In genomic region chr5:136874271-136874670, GRCm38 (mm10) we compare ENCODE assay signal across 21 mouse cellular contexts. TPM values are rescaled to one million over a fixed set of nuclear protein-coding genes. Genes with fewer than 3 reads are reported as not detected.
DNase-seq lines count a peak whose midpoint lies in the region; ATAC-seq and TF ChIP-seq lines count a peak whose summit lies in the region.
"Had no signal": no experiment of that assay in that cellular context is flagged by ENCODE, and none has a peak within 500 bp of the region (broad histone marks: within the 10 kb centered on the region; RNA-seq: fewer than 3 reads in every experiment).

No protein-coding gene starts in this region.

- no peak for ATAC-seq in kidney, embryonic 16.5 days (ENCODE audit: low FRiP score, low TSS enrichment)
- ATAC-seq in embryonic facial prominence, embryonic 13.5 days (ENCODE audit: insufficient number of reproducible peaks, insufficient read depth, low FRiP score, low TSS enrichment, low read depth), result no peak
- ATAC-seq in limb, embryonic 11.5 days (ENCODE audit: insufficient number of reproducible peaks, low FRiP score, low TSS enrichment, low read depth), result no peak
- no peak for ATAC-seq in forebrain, embryonic 16.5 days
- no peak for ATAC-seq in hindbrain, embryonic 16.5 days
- ATAC-seq: activated CD4-positive, CD25-positive, alpha-beta regulatory T cell, adult 4 months; forebrain, embryonic 14.5 days; midbrain, embryonic 15.5 days had no signal

- H3K27me3 ChIP-seq in kidney, embryonic 16.5 days (ENCODE audit: insufficient read depth, low read length), result no peaks in the 10 kb centered on the region
- H3K27me3 ChIP-seq in CH12.LX (replicated peaks), result peaks cover 56% of the 10 kb centered on the region
- H3K27me3 ChIP-seq in embryonic facial prominence, embryonic 13.5 days, result no peaks in the 10 kb centered on the region
- no peaks in the 10 kb centered on the region for H3K27me3 ChIP-seq in limb, embryonic 11.5 days (ENCODE audit: control insufficient read depth, insufficient read depth, low read length)
- no peaks in the 10 kb centered on the region for H3K27me3 ChIP-seq in forebrain, embryonic 16.5 days (replicated peaks; ENCODE audit: control insufficient read depth, insufficient read depth, low read length)
- no peaks in the 10 kb centered on the region for H3K27me3 ChIP-seq in hindbrain, embryonic 16.5 days (replicated peaks; ENCODE audit: control insufficient read depth, insufficient read depth, low read length)
- H3K27me3 ChIP-seq: heart, embryonic 12.5 days; liver, embryonic 15.5 days; midbrain, embryonic 15.5 days had no signal

- in situ Hi-C loops in CH12.LX (cut with MboI; ENCODE audit: low pct_ligation_motif_present, low pct_unique_long_range_greater_than_20kb, low sequenced_read_pairs), result no loop called here

- no peak overlapping the region for H3K4me2 ChIP-seq in kidney, embryonic 16.5 days (replicated peaks; ENCODE audit: low read depth, low read length)
- no peak overlapping the region for H3K4me2 ChIP-seq in CH12.LX (ENCODE audit: insufficient read depth, low read depth, poor library complexity, severe bottlenecking)
- H3K4me2 ChIP-seq in embryonic facial prominence, embryonic 13.5 days, result no peak overlapping the region
- H3K4me2 ChIP-seq in limb, embryonic 11.5 days (ENCODE audit: low read depth, severe bottlenecking), result no peak overlapping the region
- no peak overlapping the region for H3K4me2 ChIP-seq in forebrain, embryonic 16.5 days (ENCODE audit: low read length)
- H3K4me2 ChIP-seq in hindbrain, embryonic 16.5 days (ENCODE audit: low read length), result no peak overlapping the region
- H3K4me2 ChIP-seq: heart, embryonic 12.5 days; liver, embryonic 15.5 days; midbrain, embryonic 15.5 days had no signal

- H3K4me3 ChIP-seq in kidney, embryonic 16.5 days (ENCODE audit: low read length), result no peak overlapping the region
- H3K4me3 ChIP-seq in CH12.LX (replicated peaks in 1 of 3; ENCODE audit: low read depth in 2 of 3, low read length in 2 of 3, poor library complexity in 1 of 3), result no peak overlapping the region
- no peak overlapping the region for H3K4me3 ChIP-seq in embryonic facial prominence, embryonic 13.5 days
- H3K4me3 ChIP-seq in limb, embryonic 11.5 days (ENCODE audit: low read depth, low read length), result no peak overlapping the region
- no peak overlapping the region for H3K4me3 ChIP-seq in forebrain, embryonic 16.5 days (replicated peaks; ENCODE audit: low read length)
- H3K4me3 ChIP-seq in hindbrain, embryonic 16.5 days (ENCODE audit: low read length), result no peak overlapping the region
- H3K4me3 ChIP-seq: heart, embryonic 12.5 days; liver, embryonic 15.5 days; megakaryocyte, embryonic 14.5 days; midbrain, embryonic 15.5 days; myocyte had no signal

- peaks cover 2% of the 10 kb centered on the region; the same call in 1 of the 2 replicates for H3K36me3 ChIP-seq in kidney, embryonic 16.5 days (ENCODE audit: insufficient read depth, low read length)
- H3K36me3 ChIP-seq in CH12.LX (replicated peaks in 1 of 2; ENCODE audit: control insufficient read depth in 1 of 2, insufficient read depth in 1 of 2, low read length in 1 of 2), result no peaks in the 10 kb centered on the region
- peaks cover 44% of the 10 kb centered on the region for H3K36me3 ChIP-seq in embryonic facial prominence, embryonic 13.5 days
- 0 out of 2 replicates have a peak, but pooled peaks cover 2% of the 10 kb centered on the region for H3K36me3 ChIP-seq in limb, embryonic 11.5 days (ENCODE audit: control insufficient read depth, insufficient read depth, low read length)
- no peaks in the 10 kb centered on the region for H3K36me3 ChIP-seq in forebrain, embryonic 16.5 days (ENCODE audit: control insufficient read depth, insufficient read depth)
- H3K36me3 ChIP-seq in hindbrain, embryonic 16.5 days (ENCODE audit: control insufficient read depth, insufficient read depth, low read length), result peaks cover 4% of the 10 kb centered on the region
- H3K36me3 ChIP-seq: heart, embryonic 12.5 days; liver, embryonic 15.5 days; midbrain, embryonic 15.5 days had no signal

- 54% methylated on average over 10 of the region's 10 CpGs for WGBS in kidney, embryonic 16.5 days
- WGBS in embryonic facial prominence, embryonic 13.5 days, result 68% methylated on average over 10 of the region's 10 CpGs
- WGBS in limb, embryonic 11.5 days, result 38% methylated on average over 10 of the region's 10 CpGs
- WGBS in forebrain, embryonic 16.5 days, result 74% methylated on average over 10 of the region's 10 CpGs
- 85% methylated on average over 10 of the region's 10 CpGs for WGBS in hindbrain, embryonic 16.5 days

- dilution Hi-C loops in CH12.LX (cut with MboI; ENCODE audit: extremely low pct_ligation_motif_present, extremely low pct_unique_long_range_greater_than_20kb, low sequenced_read_pairs), result no loop called here

- peak; percentile 27 for DNase-seq in kidney, postnatal 14 days
- DNase-seq in CH12.LX (ENCODE audit: extremely low read depth), result no peak
- peak; percentile 40 for DNase-seq in limb, embryonic 11.5 days (ENCODE audit: low spot score)
- DNase-seq: adrenal gland, adult 8-10 months; cerebellum, adult 18-20 months; cerebellum, postnatal 14 days; gastrocnemius, postnatal 14 days; heart, adult 11 months; heart, postnatal 10 days had no signal

- TF ChIP-seq EP300 in CH12.LX (IDR thresholded peaks at IDR 0.05; ENCODE audit: low read length), result no peak

- H3K4me1 ChIP-seq in kidney, embryonic 16.5 days (ENCODE audit: insufficient read depth, low read length), result peaks cover 10% of the 10 kb centered on the region
- H3K4me1 ChIP-seq in CH12.LX (ENCODE audit: control insufficient read depth in 1 of 2, insufficient read depth in 2 of 2), result peaks cover 0 to 10% of the 10 kb centered on the region in 2 experiments; a peak in 2 of 4 replicates
- peaks cover 27% of the 10 kb centered on the region for H3K4me1 ChIP-seq in embryonic facial prominence, embryonic 13.5 days
- H3K4me1 ChIP-seq in limb, embryonic 11.5 days (ENCODE audit: control insufficient read depth, insufficient read depth, low read length), result peaks cover 14% of the 10 kb centered on the region
- H3K4me1 ChIP-seq in forebrain, embryonic 16.5 days (replicated peaks; ENCODE audit: control insufficient read depth, insufficient read depth, low read length), result no peaks in the 10 kb centered on the region
- H3K4me1 ChIP-seq in hindbrain, embryonic 16.5 days (ENCODE audit: control insufficient read depth, insufficient read depth, low read depth, low read length), result no peaks in the 10 kb centered on the region
- H3K4me1 ChIP-seq: liver, embryonic 15.5 days; megakaryocyte, embryonic 14.5 days; midbrain, embryonic 15.5 days had no signal

- no peaks in the 10 kb centered on the region for H3K9me3 ChIP-seq in kidney, embryonic 16.5 days (ENCODE audit: low read length)
- no peaks in the 10 kb centered on the region for H3K9me3 ChIP-seq in CH12.LX (replicated peaks; ENCODE audit: low read length)
- H3K9me3 ChIP-seq in embryonic facial prominence, embryonic 13.5 days, result no peaks in the 10 kb centered on the region
- no peaks in the 10 kb centered on the region for H3K9me3 ChIP-seq in limb, embryonic 11.5 days (ENCODE audit: control insufficient read depth, low read length)
- H3K9me3 ChIP-seq in forebrain, embryonic 16.5 days (ENCODE audit: control insufficient read depth, low read length), result no peaks in the 10 kb centered on the region
- no peaks in the 10 kb centered on the region for H3K9me3 ChIP-seq in hindbrain, embryonic 16.5 days (ENCODE audit: control insufficient read depth, low read length)
- H3K9me3 ChIP-seq: heart, embryonic 12.5 days; liver, embryonic 15.5 days; midbrain, embryonic 15.5 days had no signal

- no peak for TF ChIP-seq CTCF in CH12.LX (conservative IDR thresholded peaks at IDR 0.05 in 1 of 2, IDR thresholded peaks at IDR 0.05 in 1 of 2; ENCODE audit: low read depth in 2 of 2, low read length in 2 of 2)

- TF ChIP-seq RAD21 in CH12.LX (IDR thresholded peaks at IDR 0.05; ENCODE audit: low read depth, low read length), result no peak

- no peak overlapping the region for H3K9ac ChIP-seq in kidney, embryonic 16.5 days (replicated peaks; ENCODE audit: low read length)
- H3K9ac ChIP-seq in CH12.LX (ENCODE audit: insufficient read depth, low read depth), result no peak overlapping the region
- no peak overlapping the region for H3K9ac ChIP-seq in embryonic facial prominence, embryonic 13.5 days
- H3K9ac ChIP-seq in limb, embryonic 11.5 days (ENCODE audit: low read length), result no peak overlapping the region
- no peak overlapping the region for H3K9ac ChIP-seq in forebrain, embryonic 16.5 days (replicated peaks; ENCODE audit: low read depth, low read length)
- no peak overlapping the region for H3K9ac ChIP-seq in hindbrain, embryonic 16.5 days (ENCODE audit: low read depth, low read length)
- H3K9ac ChIP-seq: heart, embryonic 12.5 days; liver, embryonic 15.5 days; midbrain, embryonic 15.5 days had no signal

- no peak for TF ChIP-seq POLR2A in CH12.LX (IDR thresholded peaks at IDR 0.05; ENCODE audit: low read depth, low read length)

- H3K79me2 ChIP-seq in CH12.LX (replicated peaks; ENCODE audit: control insufficient read depth, extremely low read depth, insufficient read depth, poor library complexity, severe bottlenecking), result no peaks in the 10 kb centered on the region

- no peak overlapping the region for H3K27ac ChIP-seq in kidney, embryonic 16.5 days (ENCODE audit: low read length)
- H3K27ac ChIP-seq in CH12.LX (ENCODE audit: insufficient read depth, low read depth), result no peak overlapping the region
- 0 out of 2 replicates have a peak overlapping the region, but pooled peaks have one; percentile 22 for H3K27ac ChIP-seq in embryonic facial prominence, embryonic 13.5 days
- H3K27ac ChIP-seq in limb, embryonic 11.5 days (replicated peaks; ENCODE audit: low read depth, low read length), result no peak overlapping the region
- H3K27ac ChIP-seq in forebrain, embryonic 16.5 days (ENCODE audit: low read length), result no peak overlapping the region
- H3K27ac ChIP-seq in hindbrain, embryonic 16.5 days (ENCODE audit: low read depth, low read length), result no peak overlapping the region
- H3K27ac ChIP-seq: kidney, postnatal 0 days; liver, embryonic 15.5 days; midbrain, embryonic 15.5 days had no signal

RNA-seq across cellular contexts. Expression of gene Col26a1, which starts 8.7 kb away (rescaled TPM):
- polyA plus RNA-seq in kidney, embryonic 16.5 days (2015; fragmentation: Nextera tagmentation; extraction: Ambion mirVana), result 48.1 and 51.5 TPM in 2 replicates
- total RNA-seq in CH12.LX (2012; rRNA removed), result 0.72 TPM in 1 of 2 replicates, not detected in the other
- total RNA-seq in CH12.LX (2014; rRNA removed), result not detected in 2 replicates
- polyA plus RNA-seq in CH12.LX (2012; ENCODE audit: insufficient read length, low read depth), result not detected in 2 replicates
- 273 and 319 TPM in 2 replicates for polyA plus RNA-seq in embryonic facial prominence, embryonic 13.5 days (2015; fragmentation: Nextera tagmentation; extraction: Ambion mirVana)
- polyA plus RNA-seq in limb, embryonic 11.5 days (2014; fragmentation: Nextera tagmentation; extraction: Ambion mirVana), result 68.2 and 69.0 TPM in 2 replicates
- polyA plus RNA-seq in forebrain, embryonic 16.5 days (2015; fragmentation: Nextera tagmentation; extraction: Ambion mirVana), result 13.9 and 16.7 TPM in 2 replicates
- polyA plus RNA-seq in hindbrain, embryonic 16.5 days (2015; fragmentation: Nextera tagmentation; extraction: Ambion mirVana), result 35.9 and 39.1 TPM in 2 replicates
- polyA plus RNA-seq: activated CD4-positive, CD25-positive, alpha-beta regulatory T cell, adult 4 months had no signal

RNA-seq across cellular contexts. Expression of gene Ift22, which starts 33.7 kb away (rescaled TPM):
- 87.8 and 88.1 TPM in 2 replicates for polyA plus RNA-seq in kidney, embryonic 16.5 days (2015; fragmentation: Nextera tagmentation; extraction: Ambion mirVana)
- total RNA-seq in CH12.LX (2012; rRNA removed) (16.8 and 20.7 TPM in 2 replicates), CH12.LX (2014; rRNA removed) (18.5 and 20.5 TPM in 2 replicates)
- polyA plus RNA-seq in CH12.LX (2012; ENCODE audit: insufficient read length, low read depth), result 39.0 and 39.6 TPM in 2 replicates
- polyA plus RNA-seq in embryonic facial prominence, embryonic 13.5 days (2015; fragmentation: Nextera tagmentation; extraction: Ambion mirVana), result 67.4 and 70.2 TPM in 2 replicates
- 80.6 and 80.7 TPM in 2 replicates for polyA plus RNA-seq in limb, embryonic 11.5 days (2014; fragmentation: Nextera tagmentation; extraction: Ambion mirVana)
- 112 and 114 TPM in 2 replicates for polyA plus RNA-seq in forebrain, embryonic 16.5 days (2015; fragmentation: Nextera tagmentation; extraction: Ambion mirVana)
- 136 and 142 TPM in 2 replicates for polyA plus RNA-seq in hindbrain, embryonic 16.5 days (2015; fragmentation: Nextera tagmentation; extraction: Ambion mirVana)

Comparison
In these comparisons a context has a peak if more than half of its experiments do, and no peak if none do; other contexts are left out.
1. RNA of gene Col26a1, which starts 8.7 kb away (polyA plus RNA-seq): 273 to 319 TPM in embryonic facial prominence, embryonic 13.5 days, 68.2 to 69.0 TPM in limb, embryonic 11.5 days, 48.1 to 51.5 TPM in kidney, embryonic 16.5 days, 35.9 to 39.1 TPM in hindbrain, embryonic 16.5 days and 13.9 to 16.7 TPM in forebrain, embryonic 16.5 days; not detected in CH12.LX; every median in the first group is over 10 times any median in the second.